Mouse (Mus musculus) left cerebral cortex, adult 8-10 months (tissue): ENCODE results near the gene Tmprss11b. TPM values are rescaled to one million over a fixed set of nuclear protein-coding genes. Genes with fewer than 3 reads are reported as not detected.
"Not testable (repeated sequence)": the region's sequence is repeated elsewhere in the genome, so short reads cannot be mapped to it uniquely, and the experiment has no call there.

Experiments used
- DNase-seq, 2 experiments: peaks; one replicate each; pipeline ENCODE4 v3.0.0; 2022; ENCODE audit warnings: low spot score in 2 of 2
- total RNA-seq, 4 experiments: library from RNA; stranded (reverse); gene quantifications; 2 replicates each; pipeline ENCODE4 v1.2.4; 2022

Gene Tmprss11b
- not detected for total RNA-seq

DNA sequence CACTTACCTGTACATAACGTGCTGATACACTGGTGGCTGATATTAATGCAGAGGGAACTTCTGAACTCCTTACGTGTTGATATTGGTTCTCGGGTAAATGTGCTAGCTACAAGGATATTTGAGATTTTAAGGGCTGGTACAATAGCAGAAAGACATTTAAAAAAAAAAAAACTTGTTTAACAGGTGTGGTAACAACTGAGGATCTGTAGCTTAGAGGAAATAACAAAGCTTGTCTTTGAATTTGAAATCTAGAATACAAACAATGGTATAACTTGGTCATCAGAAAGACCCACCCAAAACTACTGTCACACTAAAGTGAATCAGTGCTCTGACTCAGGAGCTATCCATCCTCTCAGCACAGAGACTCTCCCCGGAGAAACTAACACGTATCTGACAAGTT is at the start of gene Tmprss11b:
Gene Tmprss11b, minus strand, starts transcription at position 101 of the 400 bp plus-strand sequence.
- DNase-seq, result no peak

DNA sequence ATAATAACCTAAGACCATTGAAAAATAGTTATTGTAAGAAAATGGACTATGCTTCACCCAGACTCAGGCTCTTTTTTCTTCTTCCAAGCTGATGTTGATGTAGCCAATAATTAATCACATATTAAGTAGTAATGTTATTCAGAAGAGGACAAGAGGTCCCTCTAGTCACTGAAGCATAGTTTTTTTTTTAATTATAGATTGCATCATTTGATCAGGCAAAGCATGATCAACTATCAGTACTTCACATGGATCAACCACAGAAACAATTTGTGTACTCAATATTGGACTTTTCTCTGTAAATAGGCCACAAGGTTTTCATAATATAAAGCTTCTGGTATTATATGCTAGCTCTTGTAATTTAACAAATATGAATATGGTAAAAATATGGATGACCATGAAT is 48.9 kb upstream of the Tmprss11b start:
- no peak for DNase-seq

DNA sequence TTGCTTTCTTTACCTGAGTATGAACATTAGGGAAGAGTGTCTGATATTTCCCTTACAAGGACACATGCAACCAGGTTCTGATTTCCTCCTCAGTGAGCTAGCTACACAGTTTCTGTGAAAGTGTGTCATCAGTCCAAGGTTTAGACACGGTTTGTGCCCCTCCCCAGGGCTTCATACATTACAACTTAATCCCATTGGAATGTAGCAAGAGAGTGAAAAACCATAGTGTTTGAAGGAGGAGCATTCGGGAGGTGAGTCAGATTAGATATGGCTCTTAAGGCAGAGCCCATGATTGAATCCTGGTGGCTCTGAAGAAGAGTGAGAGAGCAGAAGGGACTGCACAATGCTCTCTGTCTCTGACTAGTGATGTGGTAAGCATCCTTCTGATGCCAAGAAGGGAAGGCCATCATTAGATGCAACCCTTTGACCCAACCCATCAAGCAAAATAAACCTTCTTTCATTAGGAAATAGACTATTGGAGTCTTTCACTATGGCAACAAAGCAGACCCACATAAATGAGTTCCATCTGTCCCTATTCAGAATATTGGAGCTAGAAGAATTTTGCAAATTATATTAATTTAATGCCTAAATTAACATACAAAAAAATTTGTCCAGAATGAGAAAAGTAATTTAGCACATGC is 46.8 kb upstream of the Tmprss11b start:
- DNase-seq, result no peak

GRCm38 (mm10) chr5:86714967-86715366 is 38.8 kb upstream of the Tmprss11b start:
- DNase-seq, result no peak

DNA sequence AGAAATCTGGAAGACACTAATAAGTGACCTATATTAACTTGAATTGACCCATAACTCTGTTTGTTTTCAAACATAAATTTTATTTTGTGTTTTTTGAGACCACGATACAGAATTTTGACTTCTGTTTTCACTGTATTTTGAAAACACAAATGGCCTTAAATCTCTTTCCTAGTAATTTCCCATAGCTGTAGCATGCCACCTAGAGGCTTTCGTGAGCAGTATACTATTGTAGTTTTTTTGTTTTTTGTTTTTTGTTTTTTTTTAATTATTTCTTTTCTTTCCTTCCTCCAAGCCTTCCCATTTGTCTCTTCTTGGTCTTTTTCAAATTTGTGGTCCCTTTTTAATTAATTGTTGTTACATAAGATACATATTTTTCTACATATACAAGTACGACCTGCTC is 28.8 kb upstream of the Tmprss11b start:
- DNase-seq, result no peak

- DNase-seq, result peak; percentile 10 to 45
Measured at GRCm38 (mm10) chr5:86684667-86685066, 8.5 kb upstream of the Tmprss11b start.

- DNase-seq, result not testable (repeated sequence)
Measured at GRCm38 (mm10) chr5:86649185-86649584, 27.0 kb downstream of the Tmprss11b start.

DNA sequence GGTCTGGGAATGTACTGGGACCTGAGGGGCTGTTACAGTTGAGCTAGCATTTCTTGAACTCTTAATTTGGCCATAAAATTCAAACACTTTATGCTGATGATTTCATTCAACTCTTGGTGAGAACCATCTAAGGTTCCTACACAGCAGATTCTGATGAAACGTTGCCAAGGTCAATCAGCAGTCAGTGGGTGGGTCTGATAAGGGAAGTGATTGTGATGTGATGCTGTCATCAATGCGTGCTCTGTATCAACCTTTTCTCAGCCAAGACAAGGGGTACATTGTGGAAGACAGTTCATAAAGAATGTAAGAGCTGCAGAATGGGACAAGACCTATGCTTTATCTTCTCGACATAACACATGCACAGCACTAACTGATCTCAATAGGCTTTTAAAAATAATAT is 35.4 kb downstream of the Tmprss11b start:
- DNase-seq, result no peak

- DNase-seq, result no peak
Measured at GRCm38 (mm10) chr5:86632324-86632723, 43.8 kb downstream of the Tmprss11b start, which contains the start of gene Tmprss11f. Gene Tmprss11f (minus strand): TSS chr5:86632424.

DNA sequence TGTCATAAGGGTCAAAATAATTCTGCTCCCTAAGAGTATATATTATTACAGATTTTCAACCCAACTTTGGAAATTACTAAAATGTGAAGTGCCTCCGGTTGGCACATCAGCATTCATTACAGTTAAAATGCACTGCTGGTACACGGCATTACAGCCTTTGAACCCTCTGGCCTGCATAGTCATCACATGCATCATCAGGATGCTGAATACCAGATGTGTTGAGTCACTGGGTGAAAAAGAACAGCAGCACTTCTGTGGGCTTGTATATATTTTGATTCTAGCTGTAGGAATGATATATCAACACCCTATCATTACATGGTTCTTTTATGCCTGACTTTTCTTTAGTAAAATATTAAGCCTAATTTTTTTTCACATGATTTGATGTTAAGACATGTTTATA is 45.5 kb downstream of the Tmprss11b start:
- no peak for DNase-seq

DNA sequence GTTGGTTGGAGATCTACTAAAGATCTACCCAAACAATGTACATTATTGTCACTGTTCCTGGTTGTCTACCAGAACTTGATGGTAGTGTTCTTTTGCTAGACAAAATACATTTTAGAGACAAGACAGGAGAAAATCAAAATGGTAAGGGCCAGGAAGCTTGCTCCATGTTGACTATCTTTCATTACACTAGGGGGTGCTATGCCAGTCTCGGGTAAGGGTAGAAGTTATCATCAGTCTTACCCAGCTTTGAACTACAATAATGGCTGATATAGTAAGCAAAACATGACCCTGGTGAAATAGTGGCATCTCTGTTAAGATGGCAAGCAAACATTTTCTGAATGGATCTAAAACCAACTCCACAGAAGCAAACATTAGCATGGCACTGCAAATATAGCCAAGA is 54.4 kb downstream of the Tmprss11b start:
- no peak for DNase-seq

Other genes starting within 250 kb of the Tmprss11b start
- under 1 TPM in 1 of 4 experiments, not detected in 3; 0.46 TPM for gene Tmprss11a, start 207.4 kb downstream of the Tmprss11b start, total RNA-seq
- gene Tmprss11g, start 157.8 kb downstream of the Tmprss11b start, total RNA-seq, result not detected
- gene Tmprss11f, start 43.9 kb downstream of the Tmprss11b start, total RNA-seq, result not detected
- gene Tmprss11e, start 69.5 kb upstream of the Tmprss11b start, total RNA-seq, result not detected
- 10 to 100 TPM; 52.9 to 55.5 (median 54.7) TPM for gene Ythdc1, start 127.9 kb upstream of the Tmprss11b start, total RNA-seq
- not detected for gene Ugt2b34, start 230.6 kb upstream of the Tmprss11b start, total RNA-seq